Mouse (Mus musculus): ENCODE results near the gene Anp32b. TPM values are rescaled to one million over a fixed set of nuclear protein-coding genes. Genes with fewer than 3 reads are reported as not detected.

The Anp32b gene
- 259 and 284 TPM in 2 replicates for polyA plus RNA-seq (2015; fragmentation: Nextera tagmentation; extraction: Ambion mirVana)

- Histone ChIP-seq H3K4me2 (peak within 1 kb of the TSS; percentile 82), H3K27me3 (replicated peaks) (no peaks in the 10 kb centered on the region), H3K27ac (peak within 1 kb of the TSS; percentile 96), H3K9me3 (no peaks in the 10 kb centered on the region), H3K36me3 (no peaks in the 10 kb centered on the region), H3K4me3 (replicated peaks) (peak within 1 kb of the TSS; percentile 82), H3K9ac (peak within 1 kb of the TSS; percentile 95), H3K4me1 (peaks cover 20% of the 10 kb centered on the region)
- WGBS: under 1% methylated on average over 42 of the region's 66 CpGs
- peak; percentile 95 for ATAC-seq (ENCODE audit: insufficient read depth, low FRiP score, low read depth)
Measured at GRCm38 (mm10) chr4:46450519-46451131, at the start of gene Anp32b. Gene Anp32b (plus strand): TSS chr4:46450902.

DNA sequence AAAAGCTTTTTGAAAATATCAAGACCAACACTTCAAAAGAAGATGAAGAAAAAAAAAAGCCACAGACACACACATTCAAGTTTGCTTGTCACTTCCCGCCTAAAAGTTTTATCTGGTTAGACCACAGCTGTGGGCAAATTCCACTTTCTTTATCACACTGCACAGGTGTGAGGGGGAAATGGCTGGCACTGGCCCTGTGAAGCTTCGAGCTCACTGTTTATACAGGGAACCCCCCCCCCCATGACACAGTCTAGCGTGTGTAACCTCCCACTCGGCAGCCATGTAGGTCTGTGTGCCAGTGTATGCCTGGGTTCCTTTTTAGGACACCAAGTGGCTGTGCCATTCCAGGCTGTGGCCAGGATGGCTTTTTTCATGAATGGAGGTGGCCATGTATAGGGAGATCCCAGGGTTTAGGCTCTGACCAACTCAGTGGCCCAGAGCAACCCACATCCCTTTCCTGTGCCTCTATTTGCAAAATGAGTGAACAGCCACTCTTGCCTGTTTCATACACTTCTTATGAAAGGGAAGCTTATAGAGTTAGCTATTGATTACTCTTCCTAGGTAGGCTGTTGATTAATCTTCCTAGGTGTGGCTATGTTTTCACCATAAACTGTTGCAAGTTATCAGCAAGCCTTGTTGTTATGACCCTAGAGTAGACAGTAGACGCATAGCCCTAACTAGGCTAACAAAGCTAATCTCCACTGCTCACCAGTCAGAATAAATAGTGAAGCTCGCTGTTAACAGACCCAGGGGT, 46.5 kb upstream of the Anp32b start:
- no peaks in the 10 kb centered on the region for H3K27me3 ChIP-seq (replicated peaks)
- no peaks in the 10 kb centered on the region for H3K4me1 ChIP-seq
- H3K4me2 ChIP-seq: no peak overlapping the region
- no peak overlapping the region for H3K27ac ChIP-seq
- ATAC-seq (ENCODE audit: insufficient read depth, low FRiP score, low read depth): peak; percentile 80
- H3K36me3 ChIP-seq: no peaks in the 10 kb centered on the region
- no peak overlapping the region for H3K9ac ChIP-seq
- no peak overlapping the region for H3K4me3 ChIP-seq (replicated peaks)
- 58% methylated on average over 6 of the region's 6 CpGs for WGBS
- no peaks in the 10 kb centered on the region for H3K9me3 ChIP-seq

DNA sequence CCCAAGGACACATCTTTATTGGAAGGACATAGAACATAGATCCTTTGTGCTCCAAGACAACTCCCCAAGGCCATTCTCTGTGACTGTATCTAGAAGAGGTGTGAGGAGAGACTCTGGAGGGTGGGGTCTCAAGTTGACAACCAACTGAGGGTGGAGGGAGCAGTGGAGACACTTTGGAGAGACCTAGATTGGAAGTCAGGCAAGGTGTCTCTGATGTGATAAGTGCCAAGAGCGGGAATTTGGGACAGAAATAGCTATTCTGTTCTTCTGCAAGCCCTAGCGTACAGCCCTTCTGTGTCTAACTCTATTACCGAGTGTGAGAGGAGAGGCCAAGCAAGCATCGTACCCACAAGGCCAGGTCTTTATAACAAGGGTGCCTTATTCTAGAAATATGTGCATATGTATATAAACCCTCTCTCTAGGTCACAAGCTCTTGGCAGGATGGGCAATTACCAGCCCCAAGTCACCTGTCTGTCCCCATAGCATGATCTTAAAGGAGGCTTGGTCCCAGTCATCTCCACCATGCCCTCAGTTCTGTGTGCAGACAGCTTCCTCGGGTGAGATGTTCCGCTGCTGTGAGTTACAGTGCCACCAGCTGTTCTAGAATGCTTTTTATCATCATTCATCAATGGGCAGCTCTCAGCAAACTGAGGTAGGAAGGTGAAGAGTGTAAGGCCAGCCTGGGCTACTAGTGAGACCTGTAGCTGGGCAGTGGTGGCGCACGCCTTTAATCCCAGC, 43.6 kb upstream of the Anp32b start:
- Histone ChIP-seq H3K4me3 (replicated peaks) (no peak overlapping the region), H3K27ac (no peak overlapping the region), H3K27me3 (replicated peaks) (no peaks in the 10 kb centered on the region), H3K9ac (no peak overlapping the region), H3K9me3 (no peaks in the 10 kb centered on the region), H3K36me3 (no peaks in the 10 kb centered on the region), H3K4me2 (no peak overlapping the region), H3K4me1 (no peaks in the 10 kb centered on the region)
- 87% methylated on average over 8 of the region's 8 CpGs for WGBS
- peak; percentile 83 for ATAC-seq (ENCODE audit: insufficient read depth, low FRiP score, low read depth)

DNA sequence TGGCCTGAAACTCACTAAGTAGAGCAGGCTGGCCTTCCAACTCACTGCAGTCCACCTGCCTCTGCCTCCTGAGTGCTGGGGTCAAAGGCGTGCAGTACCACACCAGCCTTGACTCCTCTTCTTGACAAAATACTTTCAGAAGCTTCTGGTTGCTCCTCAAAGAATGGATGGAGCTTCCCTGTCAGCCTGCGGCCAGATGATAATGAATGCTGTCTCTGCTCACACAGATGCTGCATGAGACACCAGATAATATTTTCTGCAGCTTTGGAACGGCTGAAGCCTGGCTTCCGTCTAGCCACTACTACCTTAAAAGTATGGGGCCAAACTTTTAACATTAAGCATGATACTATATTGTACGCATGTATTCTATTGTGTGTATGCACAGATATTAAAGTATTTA, 40.0 kb upstream of the Anp32b start:
- ATAC-seq (ENCODE audit: insufficient read depth, low FRiP score, low read depth): peak; percentile 36; the same call in 1 of the 2 replicates
- Histone ChIP-seq H3K9ac (no peak overlapping the region), H3K27me3 (replicated peaks) (no peaks in the 10 kb centered on the region), H3K4me3 (replicated peaks) (no peak overlapping the region), H3K9me3 (no peaks in the 10 kb centered on the region), H3K4me2 (no peak overlapping the region), H3K4me1 (no peaks in the 10 kb centered on the region), H3K27ac (no peak overlapping the region), H3K36me3 (no peaks in the 10 kb centered on the region)
- WGBS: 85% methylated on average over 5 of the region's 5 CpGs

DNA sequence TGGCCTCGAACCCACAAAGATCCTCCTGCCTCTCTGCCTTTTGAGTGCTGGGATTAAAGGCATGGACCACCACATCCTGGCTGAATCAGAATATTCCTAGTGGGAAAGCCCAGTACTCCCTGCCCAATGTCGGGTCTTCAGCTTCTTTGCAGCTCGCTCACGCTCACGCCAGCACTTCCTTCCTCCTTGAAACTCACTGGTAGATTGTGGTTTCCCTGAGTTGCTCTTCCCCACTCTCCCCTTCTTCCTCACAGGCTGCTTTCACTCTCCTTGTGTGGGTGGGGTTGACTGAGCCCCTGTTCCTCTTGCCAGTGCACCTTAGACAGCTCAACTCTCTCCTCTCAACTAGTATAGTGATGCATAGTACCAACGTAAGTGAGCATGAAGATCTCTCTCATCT, 39.2 kb upstream of the Anp32b start:
- Histone ChIP-seq H3K9ac (no peak overlapping the region), H3K9me3 (no peaks in the 10 kb centered on the region), H3K27me3 (replicated peaks) (no peaks in the 10 kb centered on the region), H3K4me3 (replicated peaks) (no peak overlapping the region), H3K36me3 (no peaks in the 10 kb centered on the region), H3K4me1 (no peaks in the 10 kb centered on the region), H3K27ac (no peak overlapping the region), H3K4me2 (no peak overlapping the region)
- no peak for ATAC-seq (ENCODE audit: insufficient read depth, low FRiP score, low read depth)
- WGBS: 72% methylated on average over 6 of the region's 6 CpGs

- no peak for ATAC-seq (ENCODE audit: insufficient read depth, low FRiP score, low read depth)
- H3K27ac ChIP-seq: no peak overlapping the region
- H3K4me3 ChIP-seq (replicated peaks): no peak overlapping the region
- 52% methylated on average over 1 of the region's 1 CpGs for WGBS
- H3K27me3 ChIP-seq (replicated peaks): no peaks in the 10 kb centered on the region
- H3K9ac ChIP-seq: no peak overlapping the region
- no peaks in the 10 kb centered on the region for H3K36me3 ChIP-seq
- no peaks in the 10 kb centered on the region for H3K9me3 ChIP-seq
- H3K4me1 ChIP-seq: no peaks in the 10 kb centered on the region
- no peak overlapping the region for H3K4me2 ChIP-seq
Measured at GRCm38 (mm10) chr4:46412113-46412512, 38.6 kb upstream of the Anp32b start.

- Histone ChIP-seq H3K4me2 (no peak within 1 kb of the TSS), H3K36me3 (no peaks in the 10 kb centered on the region), H3K9me3 (no peaks in the 10 kb centered on the region), H3K4me3 (replicated peaks) (no peak within 1 kb of the TSS), H3K27ac (no peak within 1 kb of the TSS), H3K27me3 (replicated peaks) (no peaks in the 10 kb centered on the region), H3K4me1 (no peaks in the 10 kb centered on the region), H3K9ac (no peak within 1 kb of the TSS)
- no peak for ATAC-seq (ENCODE audit: insufficient read depth, low FRiP score, low read depth)
- WGBS: 72% methylated on average over 7 of the region's 7 CpGs
Measured at GRCm38 (mm10) chr4:46413406-46413805, 37.3 kb upstream of the Anp32b start, which contains the start of gene Hemgn. Gene Hemgn (minus strand): TSS chr4:46413506.

GRCm38 (mm10) chr4:46417491-46417890, 33.2 kb upstream of the Anp32b start:
- H3K4me1 ChIP-seq: no peaks in the 10 kb centered on the region
- H3K4me3 ChIP-seq (replicated peaks): no peak overlapping the region
- no peaks in the 10 kb centered on the region for H3K36me3 ChIP-seq
- H3K27me3 ChIP-seq (replicated peaks): no peaks in the 10 kb centered on the region
- H3K9ac ChIP-seq: no peak overlapping the region
- no peak overlapping the region for H3K4me2 ChIP-seq
- ATAC-seq (ENCODE audit: insufficient read depth, low FRiP score, low read depth): peak; percentile 75; the same call in 1 of the 2 replicates
- H3K27ac ChIP-seq: no peak overlapping the region
- WGBS: 63% methylated on average over 3 of the region's 3 CpGs
- H3K9me3 ChIP-seq: no peaks in the 10 kb centered on the region

DNA sequence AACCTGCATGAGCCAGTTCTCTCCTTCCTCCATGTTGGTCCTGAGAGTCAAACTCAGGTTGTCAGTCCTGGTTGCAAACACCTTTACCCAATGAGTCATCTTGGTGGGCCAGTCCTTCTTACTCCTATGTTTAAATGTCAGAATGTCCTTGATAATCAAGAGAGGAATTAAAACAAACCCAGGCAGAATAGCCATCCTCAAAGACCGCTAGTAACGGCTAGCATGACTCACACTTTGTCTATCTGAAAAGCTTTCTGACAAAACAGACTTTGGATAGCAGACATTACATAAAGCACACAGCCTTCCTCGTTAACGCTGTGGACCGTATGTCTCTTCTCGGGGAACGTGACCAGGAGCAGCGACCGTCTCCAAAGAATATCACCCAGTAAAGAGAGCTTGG, 31.9 kb upstream of the Anp32b start:
- no peaks in the 10 kb centered on the region for H3K9me3 ChIP-seq
- no peak overlapping the region for H3K4me2 ChIP-seq
- H3K9ac ChIP-seq: no peak overlapping the region
- 65% methylated on average over 9 of the region's 9 CpGs for WGBS
- H3K27me3 ChIP-seq (replicated peaks): no peaks in the 10 kb centered on the region
- H3K27ac ChIP-seq: no peak overlapping the region
- H3K4me3 ChIP-seq (replicated peaks): no peak overlapping the region
- H3K36me3 ChIP-seq: no peaks in the 10 kb centered on the region
- no peaks in the 10 kb centered on the region for H3K4me1 ChIP-seq
- ATAC-seq (ENCODE audit: insufficient read depth, low FRiP score, low read depth): no peak

DNA sequence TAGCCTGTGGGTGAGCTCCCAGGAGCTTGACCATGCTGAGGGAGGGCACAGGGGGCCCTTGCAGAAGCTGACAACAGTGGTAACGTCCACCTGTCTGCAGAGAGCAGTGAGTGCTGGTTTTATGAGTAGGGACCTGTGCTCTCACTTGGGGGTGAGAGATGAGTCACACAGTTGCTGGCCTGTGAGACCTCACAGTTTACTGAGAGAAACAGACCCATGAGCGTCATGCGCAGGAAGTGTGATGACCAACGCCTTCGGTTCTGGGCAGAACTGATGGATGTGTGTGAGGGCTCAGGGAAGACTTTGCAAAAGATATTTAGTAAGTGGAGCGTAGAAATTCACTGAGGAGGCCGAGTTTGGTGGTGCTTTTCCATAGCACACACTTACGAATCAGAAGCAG, 28.1 kb upstream of the Anp32b start:
- Histone ChIP-seq H3K36me3 (no peaks in the 10 kb centered on the region), H3K4me1 (no peaks in the 10 kb centered on the region), H3K9ac (no peak overlapping the region), H3K27ac (no peak overlapping the region), H3K9me3 (no peaks in the 10 kb centered on the region), H3K4me3 (replicated peaks) (no peak overlapping the region), H3K4me2 (no peak overlapping the region), H3K27me3 (replicated peaks) (no peaks in the 10 kb centered on the region)
- ATAC-seq (ENCODE audit: insufficient read depth, low FRiP score, low read depth): no peak
- WGBS: 57% methylated on average over 8 of the region's 8 CpGs

- Histone ChIP-seq H3K4me2 (no peak overlapping the region), H3K9ac (no peak overlapping the region), H3K27ac (no peak overlapping the region), H3K4me3 (replicated peaks) (no peak overlapping the region), H3K27me3 (replicated peaks) (no peaks in the 10 kb centered on the region), H3K4me1 (no peaks in the 10 kb centered on the region), H3K36me3 (no peaks in the 10 kb centered on the region), H3K9me3 (no peaks in the 10 kb centered on the region)
- ATAC-seq (ENCODE audit: insufficient read depth, low FRiP score, low read depth): no peak
- 60% methylated on average over 10 of the region's 10 CpGs for WGBS
Measured at GRCm38 (mm10) chr4:46428903-46429499, 21.7 kb upstream of the Anp32b start.
